Mouse (Mus musculus) spleen, postnatal 14 days (tissue): ENCODE data around the gene Foxp1.

ENCODE experiments used
- DNase-seq, 2 experiments: peaks; one replicate each; pipeline ENCODE4 v3.0.0; 2021 to 2022; ENCODE audit warnings: low spot score in 2 of 2

Foxp1 gene

DNA sequence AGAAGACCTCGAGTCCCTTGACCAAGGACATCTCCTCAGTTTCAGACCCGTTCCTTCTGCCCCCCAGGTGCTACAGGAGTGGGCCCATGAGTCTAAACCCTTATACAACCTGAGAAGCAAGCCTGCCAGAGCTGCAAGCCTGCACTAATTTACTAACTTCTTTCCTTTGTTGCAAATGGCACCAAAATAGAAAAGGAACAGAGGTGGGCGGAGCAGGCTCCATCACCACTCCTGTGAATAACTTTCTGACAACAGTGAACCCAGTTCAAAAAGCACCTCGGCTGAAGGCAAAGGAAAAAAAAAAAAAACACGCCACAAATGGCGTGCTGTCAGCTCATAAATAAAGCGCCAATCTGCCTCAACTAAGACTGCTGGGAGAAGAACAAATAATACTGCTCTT is 81.4 kb downstream of the Foxp1 start:
- no peak for DNase-seq

DNA sequence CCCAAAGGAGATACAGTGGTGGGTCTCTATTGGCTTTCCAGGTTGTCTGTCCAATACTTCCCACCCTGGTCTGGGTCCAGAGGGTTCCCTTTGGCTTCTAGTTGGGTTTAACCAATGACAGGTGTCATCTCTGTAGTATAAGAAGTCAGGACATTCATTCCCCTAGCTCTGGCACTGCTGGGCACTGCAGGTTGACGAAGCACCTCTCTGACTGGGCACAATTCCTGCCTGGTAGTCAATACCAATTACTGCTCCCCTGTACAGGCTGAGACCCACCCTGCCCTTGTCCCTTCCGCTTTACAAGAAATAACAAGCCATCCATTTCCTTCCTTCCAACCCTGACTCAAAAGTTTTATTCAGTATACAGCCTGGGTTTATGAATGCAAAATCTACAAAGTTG is 81.9 kb downstream of the Foxp1 start:
- no peak for DNase-seq

- no peak for DNase-seq
Observed at GRCm38 (mm10) chr6:99439878-99440361, 82.6 kb downstream of the Foxp1 start.

DNA sequence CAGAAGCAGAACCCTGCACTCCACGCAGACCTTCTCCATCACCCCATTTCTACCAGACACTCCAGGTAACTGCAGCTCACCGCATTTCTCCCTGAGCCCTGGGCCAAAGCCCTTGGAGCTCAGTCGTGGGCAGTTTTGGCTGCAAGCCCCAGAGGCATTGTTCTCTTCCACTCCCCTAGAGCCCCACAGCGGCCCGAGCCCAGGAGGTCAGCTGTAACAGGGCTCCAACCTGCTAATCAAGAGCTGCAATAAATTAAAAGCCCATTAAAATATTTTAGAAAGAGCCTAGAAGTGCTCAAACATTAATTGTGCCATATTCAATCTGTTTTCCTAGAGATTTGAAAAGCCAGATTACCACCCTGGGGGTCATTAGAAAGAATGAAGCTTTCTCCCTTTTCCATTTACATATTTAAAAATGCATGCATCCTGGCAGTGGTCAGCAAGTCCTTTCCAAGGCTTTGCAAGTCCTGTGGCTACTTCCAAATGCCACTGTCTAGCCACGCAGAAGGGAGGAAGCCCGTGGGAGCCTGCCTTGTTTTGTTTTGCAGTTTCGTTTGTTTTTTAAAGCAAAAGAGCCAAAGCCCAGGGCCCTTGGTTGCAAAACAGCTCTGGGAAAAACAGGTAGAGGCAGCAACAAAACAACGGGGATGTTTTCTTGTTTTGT is 83.2 kb downstream of the Foxp1 start:
- no peak for DNase-seq

DNA sequence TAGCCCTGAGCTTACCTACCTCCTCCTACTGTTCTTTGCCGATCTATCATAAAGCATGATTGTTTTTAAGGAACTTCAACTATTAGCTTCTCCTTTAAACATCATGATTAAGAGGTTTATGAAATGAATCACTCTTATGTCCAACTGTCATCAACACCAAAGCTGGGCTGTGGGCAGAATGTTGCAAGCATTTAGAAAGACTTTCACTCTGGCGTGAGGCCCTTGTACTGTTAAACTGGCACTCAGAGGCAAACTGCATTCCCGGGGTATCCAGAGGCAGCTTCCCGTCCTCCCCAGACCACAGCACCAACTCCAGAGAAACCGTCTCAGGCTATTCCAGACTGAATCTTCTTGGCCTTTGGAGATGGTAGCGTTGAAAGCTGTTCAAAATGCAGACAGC is 86.2 kb downstream of the Foxp1 start:
- DNase-seq: no peak

DNA sequence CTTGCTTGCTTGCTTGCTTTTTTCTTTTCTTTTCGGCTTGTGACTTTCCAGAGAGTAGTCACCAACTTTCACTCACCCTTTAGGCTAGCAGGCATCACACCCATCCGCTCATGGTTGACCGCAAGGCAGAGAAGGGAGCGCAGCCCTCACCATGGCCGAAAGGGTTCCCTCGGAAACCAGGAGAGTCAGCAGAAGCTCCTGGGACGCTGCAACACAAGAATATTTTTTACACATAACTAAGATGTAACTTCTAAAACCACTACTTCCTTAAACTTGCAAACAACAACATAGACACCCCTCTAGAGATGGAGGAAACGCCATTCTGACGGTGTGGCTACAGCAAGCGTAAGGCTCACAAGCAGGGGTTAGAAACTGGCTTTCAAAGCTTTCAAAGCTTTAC is 87.4 kb downstream of the Foxp1 start:
- DNase-seq: no peak

DNA sequence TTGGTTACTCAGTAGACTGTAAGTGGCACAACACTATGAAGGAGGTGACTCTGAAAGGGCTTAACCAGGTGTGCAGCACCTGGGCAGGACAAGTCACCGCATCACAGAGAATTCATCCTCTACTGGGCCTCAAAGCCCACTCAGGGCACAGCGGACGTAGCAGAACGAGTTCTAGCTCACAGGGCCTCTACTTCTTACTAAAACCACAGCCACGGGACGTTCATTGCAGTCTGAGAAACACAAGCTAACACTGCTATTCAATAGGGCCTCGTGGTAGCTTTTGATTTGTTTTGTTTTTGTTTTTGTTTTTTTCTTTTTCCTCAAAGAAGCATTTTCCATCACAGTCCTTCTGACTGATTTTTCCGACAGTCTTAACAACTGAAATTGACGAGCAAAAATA is 89.5 kb downstream of the Foxp1 start:
- no peak for DNase-seq

DNA sequence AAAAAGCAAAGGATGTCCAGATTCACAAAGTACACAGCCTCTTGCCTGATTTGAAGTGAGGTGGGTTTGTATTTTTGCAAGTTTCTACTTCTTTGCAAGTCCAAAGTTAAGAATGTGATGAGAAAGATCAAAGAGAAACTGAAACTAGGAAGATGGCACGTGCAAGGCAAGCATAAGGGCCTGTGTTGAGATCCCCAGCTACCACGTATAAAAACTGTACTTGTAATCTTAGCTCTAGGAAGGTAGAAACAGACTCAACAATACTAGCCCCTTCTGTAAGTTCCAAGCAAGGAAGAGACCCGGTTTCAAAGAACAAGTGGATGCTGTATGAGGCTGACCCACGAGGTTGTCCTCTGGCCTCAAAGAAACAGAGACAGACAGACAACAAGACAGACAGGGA is 90.6 kb downstream of the Foxp1 start:
- no peak for DNase-seq

DNA sequence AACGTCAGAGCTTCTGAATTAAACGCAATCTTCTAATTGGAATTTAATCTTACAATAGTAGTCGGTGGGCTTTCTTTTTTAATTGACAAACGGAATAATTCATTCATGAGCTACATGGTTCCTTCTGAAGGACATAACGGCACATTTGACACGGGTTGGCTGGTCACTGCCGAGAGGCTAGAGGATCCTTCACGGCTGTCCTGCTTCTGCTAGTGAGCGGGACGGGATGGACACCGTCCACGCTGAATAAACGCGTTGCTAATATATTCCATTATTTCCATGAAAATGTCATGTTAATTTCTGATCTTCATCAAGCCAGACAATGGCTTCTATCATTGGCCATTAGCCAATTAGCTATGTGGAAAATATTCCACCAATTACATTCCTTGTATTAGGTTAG is 92.0 kb downstream of the Foxp1 start:
- DNase-seq: no peak

DNA sequence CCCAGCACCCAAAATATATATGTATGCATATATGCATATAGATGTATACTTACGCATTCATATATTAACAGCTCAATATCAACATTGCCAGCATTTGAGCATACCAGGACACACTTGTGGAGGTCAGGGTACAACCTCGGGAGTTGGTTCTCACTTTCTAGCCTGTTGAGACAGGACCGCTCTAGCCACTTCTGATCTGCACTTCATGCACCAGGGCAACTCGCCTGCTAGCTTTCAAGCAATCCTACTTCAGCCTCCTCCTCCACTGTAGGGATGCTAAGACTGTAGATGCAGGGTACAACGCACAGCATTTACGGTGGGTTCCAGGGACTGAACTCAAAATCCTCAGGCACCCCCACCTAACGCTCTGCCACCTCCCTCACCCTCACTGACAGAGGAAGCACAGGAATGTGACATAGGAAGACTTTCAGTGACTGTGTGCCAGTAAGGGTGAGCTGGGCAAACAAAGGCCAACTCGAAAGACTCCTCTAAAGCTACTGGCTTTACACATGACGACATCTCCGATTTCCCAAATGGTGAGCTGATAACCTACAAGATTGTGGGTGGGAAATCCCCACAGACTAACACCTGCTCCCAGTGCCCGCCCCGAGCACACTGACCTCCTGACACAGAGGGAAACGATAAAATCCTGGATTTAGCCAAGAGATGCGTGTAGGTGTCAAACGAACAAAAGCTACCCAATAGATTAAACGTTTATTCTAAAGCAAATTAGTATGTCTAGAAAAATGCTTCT is 93.0 kb downstream of the Foxp1 start:
- no peak for DNase-seq

DNA sequence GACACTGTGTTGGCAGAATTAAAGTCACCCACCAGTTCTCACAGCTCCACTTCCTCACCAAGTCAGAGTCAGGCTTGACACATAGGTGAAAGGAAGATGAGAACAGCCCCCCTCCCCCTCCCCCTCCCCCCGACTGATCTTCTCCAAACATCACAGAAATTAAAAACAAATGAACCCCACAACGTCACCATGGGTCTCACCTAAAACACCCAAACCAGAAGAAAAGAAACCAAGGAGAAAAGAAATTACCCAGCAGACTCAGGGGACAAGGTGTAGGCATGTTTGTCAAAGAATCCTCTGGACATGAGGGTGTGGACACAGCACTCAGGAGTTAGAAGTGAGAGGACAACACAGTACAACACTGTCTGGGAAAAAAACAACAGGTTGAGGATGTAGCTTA is 93.6 kb downstream of the Foxp1 start:
- DNase-seq: no peak

GRCm38 (mm10) chr6:99427301-99427700 is 95.2 kb downstream of the Foxp1 start:
- no peak for DNase-seq

DNA sequence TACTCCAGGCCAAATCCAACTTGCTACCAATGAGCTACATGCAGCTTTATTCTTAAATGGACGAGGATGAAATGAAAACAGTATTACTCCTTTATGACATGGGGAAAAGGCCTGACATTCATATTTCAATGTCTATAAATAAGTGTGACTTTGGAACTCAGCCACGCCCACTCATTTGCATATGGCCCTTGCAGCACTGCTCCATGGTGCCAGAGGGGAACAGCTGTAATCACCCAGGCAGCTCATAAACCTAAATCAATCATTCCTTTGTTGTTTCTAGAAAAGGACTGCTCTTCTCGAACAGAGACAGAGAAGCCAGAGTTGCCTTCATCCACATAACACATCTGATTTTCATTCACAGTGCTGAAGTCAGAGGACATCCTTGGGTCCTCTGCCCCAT is 97.5 kb downstream of the Foxp1 start:
- no peak for DNase-seq

DNA sequence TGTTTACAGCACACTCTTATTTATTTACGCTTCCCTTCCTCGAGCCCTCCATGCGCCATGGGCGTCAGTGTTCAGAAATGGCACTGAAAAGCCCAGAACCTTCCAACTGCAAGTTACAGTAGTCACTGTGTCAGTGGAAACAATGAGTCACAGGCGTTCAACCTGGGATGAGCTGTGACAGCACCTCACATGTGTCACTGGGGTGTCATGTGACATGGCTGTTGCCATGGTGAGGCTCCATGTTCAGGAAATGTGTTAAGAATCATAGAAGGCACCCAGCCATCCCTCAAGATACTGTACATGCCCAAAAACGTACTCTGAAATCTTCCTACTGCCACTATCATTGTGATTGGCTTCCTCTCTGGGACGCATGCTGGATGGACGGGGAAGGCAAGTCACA is 101.9 kb downstream of the Foxp1 start:
- no peak for DNase-seq

DNA sequence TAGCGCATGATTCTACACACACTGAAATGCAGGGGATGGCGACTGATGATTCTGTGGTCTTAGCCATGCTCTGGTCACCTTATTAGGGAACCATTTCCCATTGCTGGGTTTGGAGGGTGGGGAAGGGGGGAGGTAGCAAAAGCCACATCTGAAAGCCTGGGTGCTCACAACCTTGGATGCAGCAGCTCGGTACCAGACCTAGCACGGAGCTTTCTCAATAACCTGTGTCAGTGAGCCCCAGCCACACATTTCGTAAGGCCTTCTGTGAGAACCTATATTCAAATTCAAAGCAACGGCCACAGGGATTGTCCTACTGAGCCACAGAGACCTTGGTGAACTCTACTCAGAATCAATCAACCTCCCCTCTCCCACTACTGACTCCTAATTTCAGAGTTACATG is 109.9 kb downstream of the Foxp1 start:
- no peak for DNase-seq

GRCm38 (mm10) chr6:99409602-99410001 is 112.9 kb downstream of the Foxp1 start:
- DNase-seq: no peak

- DNase-seq: no peak
Observed at GRCm38 (mm10) chr6:99408880-99409279, 113.6 kb downstream of the Foxp1 start.

DNA sequence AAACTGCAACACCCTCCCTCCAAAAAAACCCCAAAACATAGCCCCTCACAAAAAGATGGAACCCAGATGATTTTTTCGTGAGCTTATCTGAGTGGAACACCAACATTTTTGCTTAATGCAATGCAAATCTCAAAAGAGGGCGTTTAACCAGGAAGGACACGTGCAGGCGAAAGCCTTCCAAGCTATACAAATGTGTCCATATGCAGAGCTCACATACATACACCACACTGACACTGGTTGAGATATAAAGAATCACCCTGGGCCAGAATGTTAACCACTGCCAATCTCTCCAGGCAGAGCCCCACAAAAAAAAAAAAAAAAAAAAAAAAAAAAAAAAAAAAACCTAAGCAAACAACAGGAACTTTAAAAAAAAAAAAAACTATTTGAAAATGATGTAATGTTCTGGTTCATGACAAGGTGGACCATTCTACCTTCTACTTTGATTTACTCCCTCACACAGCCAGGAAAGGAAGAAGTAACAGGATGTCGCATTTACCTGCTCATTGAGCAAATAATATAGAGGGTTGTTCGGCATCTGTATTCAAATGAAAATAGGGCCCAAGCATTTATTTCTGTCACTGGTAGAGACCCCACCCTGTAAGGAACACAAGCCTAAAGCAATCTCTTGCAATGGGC is 118.6 kb downstream of the Foxp1 start:
- no peak for DNase-seq

- no peak for DNase-seq
Observed at GRCm38 (mm10) chr6:99402941-99403340, 119.6 kb downstream of the Foxp1 start.

DNA sequence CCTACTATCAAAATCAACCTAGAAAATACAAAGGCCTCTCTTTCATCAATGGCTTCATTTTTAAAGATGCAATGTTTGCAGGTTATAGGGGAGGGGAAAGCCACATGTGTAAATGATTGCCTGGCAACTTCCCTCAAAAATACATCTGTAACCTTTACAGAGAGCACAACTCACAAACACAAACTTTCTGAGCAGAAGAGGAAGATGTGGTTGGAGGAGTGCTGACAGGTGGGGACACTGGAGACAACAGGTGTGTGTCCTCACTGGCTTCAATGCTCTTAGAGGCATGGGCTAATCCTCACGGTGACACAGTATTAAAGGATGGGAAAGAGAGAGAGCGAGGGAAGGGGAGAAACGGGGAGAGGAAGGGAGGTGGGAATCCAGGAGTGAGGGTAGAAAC is 120.2 kb downstream of the Foxp1 start:
- DNase-seq: no peak

DNA sequence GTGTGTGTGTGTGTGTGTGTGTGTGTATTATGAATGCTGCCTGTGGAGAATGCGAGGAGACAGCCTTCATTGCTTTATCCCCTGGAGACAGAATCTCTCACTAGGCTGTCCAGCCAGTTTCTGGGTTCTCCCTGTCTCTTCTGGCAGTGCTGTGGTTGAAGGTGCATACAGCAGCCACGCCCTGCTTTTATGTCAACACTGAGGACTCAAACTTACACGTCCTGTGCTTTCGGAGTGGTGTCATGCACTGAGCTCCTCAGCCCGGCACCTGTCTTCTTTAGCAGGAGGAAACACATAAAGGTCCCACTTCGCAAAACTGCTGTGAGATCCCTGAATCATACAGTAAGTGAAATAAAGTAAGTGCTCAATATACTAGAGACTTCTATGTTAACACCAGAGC is 120.7 kb downstream of the Foxp1 start:
- DNase-seq: no peak

GRCm38 (mm10) chr6:99401211-99401610 is 121.3 kb downstream of the Foxp1 start:
- no peak for DNase-seq

DNA sequence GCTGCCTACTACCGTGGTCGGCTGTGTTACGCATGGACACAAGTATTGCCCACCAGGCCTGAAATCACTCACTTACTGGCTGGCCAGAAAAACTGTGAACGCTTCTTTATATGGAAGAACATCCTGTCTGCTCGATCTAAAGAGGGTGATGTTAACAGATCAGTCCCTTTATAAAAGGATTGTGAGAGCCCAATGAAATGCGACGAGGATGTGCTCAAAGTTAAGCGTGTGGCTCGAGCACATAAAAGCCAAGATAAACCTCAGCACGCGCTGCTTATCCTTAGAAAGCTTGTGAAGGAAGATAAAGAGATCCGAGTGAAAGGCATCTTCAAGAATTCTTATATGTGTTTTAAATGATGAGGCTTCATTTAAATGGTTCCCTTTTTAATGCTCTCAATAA is 126.8 kb downstream of the Foxp1 start:
- DNase-seq: no peak
